Mouse (Mus musculus) testis, postnatal 10 days (tissue): ENCODE results near the gene Rnf2.

Experiments
- DNase-seq: peaks from one replicate; pipeline ENCODE4 v3.0.0; 2021; ENCODE audit warnings: low spot score

Gene Rnf2

DNA sequence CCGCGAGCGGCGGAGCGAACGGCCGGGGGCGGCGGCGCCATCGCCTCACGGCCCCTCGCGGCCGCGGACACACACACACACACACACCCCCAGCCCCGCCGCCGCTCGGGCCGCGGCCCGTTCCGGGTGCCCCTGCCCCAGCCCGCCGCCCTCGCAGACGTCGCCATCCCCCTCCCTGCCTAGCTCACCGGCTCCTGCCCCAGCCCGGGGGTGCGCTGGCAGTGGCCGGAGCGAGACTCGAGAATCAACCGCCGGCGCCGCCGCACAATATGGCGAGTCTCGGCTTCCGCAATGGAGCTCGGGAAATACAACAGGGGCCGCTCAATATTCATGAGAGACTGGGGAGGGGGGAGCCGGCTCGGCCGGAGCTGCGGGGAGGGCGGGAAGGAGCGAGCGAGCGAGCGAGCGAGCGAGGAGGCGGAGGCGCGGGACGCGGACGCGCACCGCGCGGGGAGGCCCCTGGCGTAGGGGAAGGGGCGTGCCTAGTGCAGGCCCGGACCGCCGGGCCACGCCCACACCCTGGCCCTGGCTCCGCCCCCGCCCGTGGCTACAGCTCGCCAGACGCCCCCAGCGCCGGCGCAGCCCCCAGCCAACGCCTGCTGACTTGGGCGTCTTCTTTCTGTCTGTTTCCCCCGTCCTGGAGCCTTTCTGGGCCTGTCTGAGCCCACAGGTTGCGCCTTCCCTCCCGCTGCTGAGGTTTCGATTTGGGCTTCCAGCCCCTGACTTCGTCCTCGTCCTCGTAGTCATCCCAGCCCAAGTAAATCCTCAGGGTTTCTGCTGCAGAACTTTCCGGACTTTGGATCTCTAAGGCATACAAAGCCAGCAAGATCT is at the start of gene Rnf2:
TSS of gene Rnf2 (minus strand) at position 425 of the 831 bp plus-strand sequence.
- peak; percentile 97 for DNase-seq

DNA sequence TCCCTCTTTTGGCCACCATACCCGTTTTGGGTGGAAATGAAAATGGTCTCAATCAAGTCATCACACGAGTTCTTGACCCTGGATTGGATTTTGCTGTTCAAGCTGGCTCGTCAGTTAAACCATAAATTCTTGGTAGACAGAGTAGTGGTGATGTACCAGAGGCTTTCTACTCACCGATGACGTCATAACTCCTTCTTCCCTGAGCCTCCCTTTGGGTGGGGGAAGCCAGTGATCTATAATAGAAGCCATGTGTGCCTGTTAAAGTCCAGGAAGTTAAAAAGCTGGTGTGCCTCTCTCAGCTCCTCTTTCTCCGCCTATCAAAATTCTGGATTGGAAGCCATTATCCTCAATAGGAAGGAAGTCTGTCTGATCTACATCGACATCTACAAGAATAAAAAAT is 49.0 kb upstream of the Rnf2 start:
- no peak for DNase-seq

DNA sequence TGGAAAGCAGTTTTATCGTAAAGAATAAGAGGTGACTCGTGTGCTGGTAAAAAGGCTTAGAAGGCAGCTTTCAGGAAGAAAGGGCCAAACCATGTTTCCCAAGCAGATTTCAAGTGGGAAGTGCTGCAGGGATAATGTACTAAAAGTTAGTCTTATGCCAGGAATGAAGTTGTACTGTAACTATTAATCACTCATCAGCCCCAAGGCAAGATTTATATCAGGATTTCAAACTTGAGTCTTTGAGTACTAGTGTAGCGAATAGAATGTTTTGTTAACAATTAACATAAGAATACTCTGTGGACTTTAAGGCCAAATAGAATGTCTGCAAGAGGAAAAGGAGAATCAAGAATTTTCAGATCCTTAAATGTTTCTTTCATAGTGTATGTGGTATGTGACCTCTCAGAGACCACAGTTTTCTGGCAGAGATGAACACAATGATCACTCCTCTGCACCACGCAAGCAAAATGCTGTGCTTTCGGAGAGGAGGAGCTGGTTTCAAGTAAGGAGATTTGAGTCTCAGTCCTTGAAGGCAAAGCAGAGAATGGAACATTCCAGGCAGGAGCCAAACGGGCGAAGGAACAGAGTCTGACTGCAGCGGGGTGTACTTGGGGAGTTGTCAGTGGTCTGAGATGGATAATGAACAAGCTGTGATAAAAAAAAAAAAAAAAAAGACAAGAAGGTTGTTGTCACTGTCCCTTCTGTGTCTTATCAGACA is 48.3 kb upstream of the Rnf2 start:
- peak; percentile 62 for DNase-seq

DNA sequence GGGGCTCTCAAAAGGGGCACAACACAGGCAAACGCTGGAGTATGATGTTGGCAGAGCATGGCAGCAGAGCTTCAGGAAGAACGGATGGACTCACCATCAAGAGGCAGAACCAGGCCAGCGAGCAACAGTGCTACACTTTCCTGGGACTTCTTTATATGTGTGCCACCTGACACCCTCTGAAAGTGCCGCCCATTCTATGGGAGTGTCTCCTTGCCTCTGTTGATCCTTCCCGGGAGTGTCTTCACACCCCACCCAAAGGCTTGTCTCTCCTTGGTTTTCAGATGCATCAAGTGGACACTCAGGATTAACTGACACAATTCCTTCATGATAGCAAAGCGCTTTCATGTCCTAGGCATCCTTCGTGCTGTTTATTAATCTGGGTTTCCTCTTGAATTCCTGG is 44.8 kb upstream of the Rnf2 start:
- no peak for DNase-seq

DNA sequence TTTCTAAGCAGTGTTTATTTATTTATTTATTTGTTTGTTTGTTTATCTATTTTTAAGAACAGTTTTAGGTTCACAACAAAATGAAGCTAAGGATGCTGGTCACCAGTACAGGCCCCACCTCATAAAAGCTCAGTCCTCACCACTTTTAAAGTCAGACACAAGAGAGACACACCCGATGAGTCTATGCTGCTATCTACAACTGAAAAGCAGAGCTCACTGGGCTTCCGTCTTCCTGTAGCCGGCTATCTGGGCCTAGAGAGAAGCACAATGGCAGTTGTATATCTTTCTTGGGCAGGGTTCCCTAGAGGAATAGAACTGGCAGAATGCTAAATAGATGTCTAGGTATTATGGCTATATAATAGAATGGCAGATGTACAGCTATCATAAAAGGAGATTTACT is 43.8 kb upstream of the Rnf2 start:
- no peak for DNase-seq

DNA sequence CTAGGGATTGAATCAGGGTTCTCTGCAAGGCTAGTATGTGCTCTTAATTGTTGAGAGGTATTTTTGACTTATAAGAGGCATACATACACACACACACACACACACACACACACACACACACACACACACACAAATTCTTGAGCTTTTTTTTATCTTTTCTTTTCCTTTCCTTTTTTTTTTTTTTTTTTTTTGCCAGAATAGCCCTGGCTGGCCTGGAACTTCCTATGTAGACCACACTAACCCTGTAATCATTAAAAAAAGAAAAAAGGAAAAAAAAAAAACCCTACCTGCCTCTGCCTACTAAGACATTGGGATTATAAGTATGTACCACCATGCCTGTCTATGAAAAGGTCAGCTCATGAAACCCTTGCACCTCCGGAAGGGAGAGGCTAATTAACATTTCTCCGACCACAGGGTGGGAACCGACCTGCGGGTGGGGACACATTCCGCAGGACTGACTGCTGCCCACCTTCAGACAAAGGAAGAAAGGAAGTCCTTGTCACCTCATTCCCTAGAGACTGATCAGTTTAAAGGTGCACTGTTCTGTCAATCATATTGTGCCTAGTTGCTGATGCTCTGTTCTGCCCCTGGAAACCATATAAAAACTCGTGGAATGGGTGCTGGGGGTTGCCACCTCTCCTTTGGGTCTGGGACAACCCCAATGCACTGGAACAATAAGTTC is 43.2 kb upstream of the Rnf2 start:
- no peak for DNase-seq

DNA sequence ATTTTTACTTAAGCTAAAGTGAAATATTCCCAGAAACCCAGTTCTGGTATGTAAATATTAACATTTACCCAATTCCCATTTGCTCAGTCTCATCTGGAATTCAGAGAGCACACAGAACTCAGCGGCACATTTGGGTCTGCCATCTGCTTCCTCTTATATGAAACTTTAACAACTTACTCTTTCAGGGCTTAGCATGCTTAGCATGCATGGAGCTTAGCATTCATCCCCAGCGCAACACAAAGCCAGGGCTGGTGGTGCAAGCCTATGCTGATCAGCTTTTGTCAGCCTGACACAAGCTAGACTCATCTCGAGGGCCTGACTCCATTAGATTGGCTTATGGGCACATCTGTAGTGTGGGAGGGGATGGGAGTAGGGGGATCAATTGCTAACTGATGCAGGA is 25.9 kb upstream of the Rnf2 start:
- DNase-seq: no peak

DNA sequence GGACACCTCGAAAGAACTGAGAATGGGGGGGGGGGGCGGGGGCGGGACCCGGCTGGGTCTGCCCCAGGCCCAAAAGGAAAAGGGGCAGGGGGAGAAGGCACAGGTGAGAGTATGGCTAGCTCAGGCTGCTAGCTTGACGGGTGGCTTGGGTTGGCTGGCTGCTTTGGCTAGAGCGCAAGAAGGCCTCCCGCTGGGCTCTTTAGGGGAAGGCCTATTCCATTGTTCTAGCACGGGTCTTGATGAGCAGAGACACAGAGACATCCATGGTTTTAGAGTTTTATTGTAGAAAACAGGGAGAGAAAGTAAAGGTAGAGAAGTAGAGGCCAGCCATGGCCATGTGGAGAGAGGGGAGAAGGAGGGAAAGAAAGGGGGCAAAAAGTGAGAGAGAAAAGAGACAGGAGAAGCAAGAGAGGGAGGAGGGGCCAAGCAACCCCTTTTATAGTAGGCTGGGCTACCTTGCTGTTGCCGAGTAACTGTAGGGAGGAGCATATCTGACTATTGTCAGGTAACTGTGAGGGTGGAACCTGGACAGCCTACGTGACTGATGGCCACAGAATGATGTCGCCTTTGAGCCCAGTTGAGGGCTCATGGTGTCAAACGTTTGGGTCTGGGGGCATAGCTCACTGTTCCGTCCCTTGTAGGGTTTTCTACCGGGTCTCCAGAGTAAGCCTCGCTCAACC is 17.0 kb upstream of the Rnf2 start:
- DNase-seq: no peak

DNA sequence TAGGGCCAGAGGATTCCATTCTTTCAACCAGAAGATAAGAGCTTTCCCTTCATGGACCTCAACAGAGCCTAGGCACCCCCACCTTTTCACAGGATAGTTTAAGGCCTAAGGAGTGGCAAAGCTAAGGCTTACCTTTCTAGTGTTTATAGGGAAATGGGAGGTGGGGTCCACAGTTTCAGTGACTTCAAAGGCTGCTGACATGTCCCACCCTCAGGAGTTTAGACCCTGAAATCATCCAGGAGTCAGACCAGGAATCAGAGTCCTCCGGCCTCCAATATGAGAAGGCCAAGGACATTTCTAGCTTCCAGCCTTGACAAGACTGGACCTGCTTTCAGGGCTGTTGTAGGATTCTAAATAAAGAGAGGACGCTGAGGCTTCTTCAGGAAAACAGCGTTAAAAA is 16.1 kb upstream of the Rnf2 start:
- no peak for DNase-seq

DNA sequence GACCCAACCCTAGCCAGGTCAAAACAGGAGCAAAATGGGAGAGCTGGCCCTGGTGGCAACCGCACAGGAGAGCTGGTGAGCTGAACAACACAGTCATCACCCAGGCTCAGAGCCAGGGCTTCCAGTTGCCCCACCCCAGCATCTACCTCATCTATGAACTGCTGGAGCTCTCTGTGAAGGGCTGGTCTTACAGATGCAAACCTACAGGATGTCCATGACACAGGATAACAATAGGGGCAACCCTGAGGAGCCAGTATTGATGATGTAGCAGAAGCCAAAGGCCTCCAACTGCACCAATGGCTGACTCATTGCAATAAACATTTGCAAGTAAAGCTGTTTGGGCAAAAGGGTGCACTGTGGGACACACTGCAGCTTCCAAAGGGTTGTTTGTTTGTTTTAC is 15.0 kb upstream of the Rnf2 start:
- no peak for DNase-seq

DNA sequence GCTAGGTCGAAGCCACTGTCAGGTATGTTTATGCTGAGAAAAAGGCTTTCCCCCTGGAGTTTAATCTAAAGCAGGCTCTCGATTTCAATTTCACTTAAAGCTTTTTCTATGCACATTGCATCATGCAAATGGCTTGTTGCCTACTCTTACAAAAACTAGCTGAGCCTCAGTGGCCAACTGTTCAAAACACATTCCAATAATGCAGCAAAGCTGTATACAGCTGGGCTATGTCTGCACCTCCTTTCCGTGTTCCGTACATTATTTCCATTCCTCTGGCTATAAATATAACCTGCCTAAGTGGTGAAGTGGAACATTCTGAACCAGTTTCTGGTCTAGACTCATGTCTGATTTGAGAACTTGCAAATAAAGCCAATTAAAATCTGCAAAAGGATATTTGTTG is 13.4 kb upstream of the Rnf2 start:
- DNase-seq: no peak

DNA sequence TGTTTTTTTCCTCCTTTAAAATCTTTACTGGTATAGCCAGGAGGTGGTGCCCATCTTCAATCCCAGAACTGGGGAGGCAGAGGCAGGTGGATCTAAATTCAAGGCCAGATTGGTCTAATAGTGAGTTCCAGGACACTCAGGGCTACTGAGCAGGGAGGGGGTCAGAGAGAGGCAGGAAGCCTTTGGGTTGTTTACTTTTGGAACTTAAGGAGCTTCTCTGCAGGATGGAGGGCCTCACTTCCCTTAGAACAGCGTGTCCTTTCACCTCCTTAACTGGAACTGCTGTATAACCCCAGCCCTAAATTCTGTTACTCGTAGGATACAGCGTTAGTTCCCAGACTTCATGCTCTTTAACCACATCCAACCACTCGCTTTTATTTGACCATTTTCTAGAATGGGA is 10.1 kb upstream of the Rnf2 start:
- DNase-seq: no peak

DNA sequence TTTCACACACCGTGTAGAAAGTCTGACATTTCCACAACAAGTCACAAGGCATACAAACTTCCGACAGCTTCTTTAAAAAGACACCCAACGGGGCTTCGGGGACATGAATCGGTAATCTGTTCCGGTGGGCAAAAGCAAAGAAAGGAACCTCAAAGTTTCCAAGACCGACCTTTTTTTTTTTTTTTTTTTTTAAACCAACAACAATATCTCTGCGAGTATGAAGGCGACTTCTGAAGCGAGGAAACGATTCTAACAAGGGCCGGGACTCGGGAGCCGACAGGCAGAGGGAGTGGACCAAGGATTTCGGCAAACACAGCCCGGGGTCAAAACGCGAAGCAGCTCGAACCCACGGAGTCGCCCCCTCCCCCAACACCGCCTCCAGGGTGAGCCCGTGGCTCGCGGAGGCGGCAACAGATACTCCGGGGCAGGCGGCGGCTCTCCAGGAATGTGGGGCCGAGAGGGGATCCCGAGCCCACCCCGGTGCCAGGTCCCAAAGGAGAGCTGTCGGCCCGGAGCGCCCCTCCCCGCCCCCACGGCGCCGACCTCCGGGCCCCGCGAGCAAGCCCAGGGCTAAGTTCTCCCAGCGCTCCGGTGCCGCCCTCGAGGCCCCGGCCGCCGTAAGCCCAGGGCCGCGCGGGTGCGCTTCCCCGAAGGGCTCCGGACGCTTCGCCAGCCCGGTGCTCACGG is 797 bp downstream of the Rnf2 start:
- peak; percentile 82 for DNase-seq

DNA sequence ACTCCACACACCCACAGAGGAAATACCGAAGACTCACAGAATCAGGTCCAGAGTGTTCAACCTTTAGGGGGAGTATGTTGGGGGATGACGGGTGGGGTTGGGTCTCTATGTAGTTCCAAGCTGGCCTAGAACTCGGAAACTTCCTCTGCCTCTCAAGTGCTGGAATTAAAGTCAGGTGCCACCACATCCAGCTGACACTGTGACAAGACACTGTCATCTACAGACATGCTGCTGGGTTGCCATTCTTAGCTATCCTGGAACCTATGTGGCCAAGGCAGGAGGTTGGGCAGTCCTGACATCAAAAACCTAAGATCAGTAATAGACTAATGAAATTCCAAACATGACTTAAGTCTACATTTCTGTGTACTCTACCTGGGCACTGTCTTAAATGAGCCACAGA is 2.4 kb downstream of the Rnf2 start:
- DNase-seq: no peak

DNA sequence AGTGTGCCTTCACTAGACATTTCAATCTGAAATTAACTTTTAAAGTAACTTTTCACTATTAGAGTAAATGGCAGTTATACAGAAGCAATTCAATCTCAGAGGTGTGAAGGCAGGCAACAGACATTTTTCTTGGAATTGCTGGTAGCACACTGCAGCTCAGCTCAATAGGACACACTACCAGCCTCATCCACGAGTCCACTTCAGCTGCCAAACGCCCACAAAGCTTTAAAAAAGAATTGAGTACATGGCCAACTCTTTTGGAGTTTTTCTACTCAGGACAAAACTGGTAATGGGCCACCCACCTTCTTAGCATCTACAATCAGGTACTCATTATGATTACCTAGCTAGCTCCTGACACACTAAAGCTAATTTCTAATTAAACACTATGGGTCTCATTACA is 2.8 kb downstream of the Rnf2 start:
- DNase-seq: no peak

DNA sequence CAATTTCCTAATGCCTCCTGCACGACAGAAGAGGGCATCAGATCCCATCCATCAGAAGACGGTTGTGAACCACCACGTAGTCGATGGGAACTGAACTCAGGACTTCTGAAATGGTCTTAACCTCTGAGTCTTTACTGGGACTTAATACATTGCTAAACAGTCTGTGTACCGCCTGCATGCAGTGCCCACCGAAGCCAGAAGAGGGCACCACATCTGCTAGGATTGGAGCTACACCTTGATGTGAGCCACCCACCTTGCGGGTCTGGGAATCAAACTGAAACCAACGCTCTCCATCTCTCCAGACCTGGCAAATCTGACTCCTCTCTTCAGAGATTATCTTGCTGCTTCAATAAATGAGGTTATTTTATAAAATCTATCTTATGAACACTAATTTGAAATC is 3.7 kb downstream of the Rnf2 start:
- DNase-seq: peak; percentile 81

DNA sequence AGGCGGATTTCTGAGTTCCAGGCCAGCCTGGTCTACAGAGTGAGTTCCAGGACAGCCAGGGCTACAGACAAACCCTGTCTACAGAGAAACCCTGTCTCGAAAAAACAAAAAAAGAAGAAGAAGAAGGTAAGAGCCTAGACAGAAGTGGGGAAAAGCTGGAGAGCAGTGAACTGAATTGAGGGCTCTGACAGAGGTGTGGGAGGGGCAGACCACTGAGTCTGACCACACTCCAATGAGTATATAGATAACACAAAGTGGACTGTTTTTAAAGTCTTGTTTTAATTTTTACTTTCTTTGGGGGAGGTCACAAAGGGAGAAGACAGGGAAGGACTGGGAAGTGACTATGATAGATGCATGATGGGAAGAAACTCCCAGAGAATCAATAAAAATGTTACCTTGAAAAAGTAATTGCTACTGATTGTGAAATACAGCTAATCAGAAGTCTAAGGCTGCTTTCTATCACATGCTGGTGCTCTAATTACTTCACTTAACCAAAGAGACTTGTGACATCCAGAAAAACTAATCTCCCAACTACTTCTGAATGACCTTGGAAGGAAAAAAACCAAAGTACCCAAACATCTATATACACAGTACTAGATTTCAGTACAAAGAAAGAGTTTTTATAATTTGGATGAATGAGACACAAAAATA is 5.0 kb downstream of the Rnf2 start:
- DNase-seq: no peak

DNA sequence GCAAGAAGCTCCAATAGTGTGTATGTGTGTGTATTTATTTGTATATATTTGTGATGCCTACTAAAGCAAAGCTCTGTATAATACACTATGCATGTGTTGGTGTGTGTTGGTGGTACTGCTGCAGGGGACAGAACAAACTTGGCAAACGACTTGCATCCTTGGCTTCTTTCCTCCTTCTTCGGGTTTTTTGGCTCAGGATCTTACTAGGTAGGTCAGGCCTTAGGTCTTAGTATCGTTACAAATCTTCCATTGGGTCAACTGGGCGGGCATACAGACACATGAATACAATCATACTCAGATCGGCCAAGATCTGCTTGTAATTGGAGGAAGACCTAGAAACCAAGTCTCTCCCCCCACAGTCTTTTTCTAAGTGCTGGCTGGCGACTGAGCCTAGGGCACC is 6.0 kb downstream of the Rnf2 start:
- DNase-seq: no peak

DNA sequence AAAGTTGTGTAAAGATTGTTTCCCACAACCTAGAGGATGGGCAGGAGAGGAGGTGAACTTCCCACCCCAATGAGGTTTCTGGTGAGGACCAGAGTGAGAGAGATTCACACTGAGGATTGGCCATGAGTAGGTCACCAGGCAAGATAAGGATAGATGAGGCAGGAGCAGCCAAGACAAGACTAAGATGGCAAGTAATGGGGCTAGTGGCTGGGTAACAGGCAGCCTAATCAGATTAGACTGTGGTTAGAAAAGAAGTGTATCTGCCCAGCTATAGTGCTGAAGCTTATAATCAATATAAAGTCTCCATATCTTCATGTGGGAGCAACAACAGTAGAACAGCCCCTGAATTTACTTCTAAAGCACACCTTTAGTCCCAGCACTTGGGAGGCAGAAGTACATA is 6.9 kb downstream of the Rnf2 start:
- DNase-seq: no peak

DNA sequence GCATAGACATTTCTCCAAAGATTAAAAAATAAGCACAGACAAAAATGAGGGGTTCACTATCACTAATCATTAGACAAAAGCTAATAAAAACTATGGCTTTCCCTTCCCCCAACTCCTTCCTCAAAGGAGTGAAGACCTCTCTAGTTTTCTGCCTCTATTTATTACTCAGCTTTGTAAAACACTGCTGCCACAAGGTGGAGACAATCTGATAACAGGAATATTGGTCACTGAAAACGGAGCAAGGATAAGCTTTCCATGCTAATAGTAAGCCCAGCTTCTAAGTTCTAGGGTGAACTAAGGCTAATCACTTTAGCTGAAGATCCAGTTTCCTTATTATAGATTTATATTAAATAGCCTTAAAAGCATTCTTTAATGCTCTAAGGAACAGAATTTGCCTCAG is 8.3 kb downstream of the Rnf2 start:
- DNase-seq: no peak

DNA sequence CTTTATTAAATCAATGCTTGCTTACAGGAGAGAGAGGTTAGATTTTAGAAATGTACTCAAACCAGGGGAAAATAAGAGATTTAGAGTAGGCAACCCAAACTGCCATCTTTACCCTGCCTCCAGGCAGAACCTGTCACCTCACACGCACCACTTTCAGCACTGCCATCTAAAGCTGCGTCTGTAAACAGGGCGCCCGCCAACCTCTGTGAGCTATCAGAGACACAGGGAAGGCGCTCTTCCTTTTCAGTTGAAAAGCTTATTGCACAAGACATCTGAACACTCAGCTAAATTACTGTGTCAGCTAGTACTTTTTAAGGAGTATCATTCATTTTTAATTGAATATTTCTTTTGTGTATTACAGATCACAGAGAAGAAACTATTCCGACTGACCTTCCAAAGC is 10.9 kb downstream of the Rnf2 start:
- DNase-seq: no peak
